Mouse (Mus musculus): Measurements from ENCODE around the gene Gm1527. TPM values are rescaled to one million over a fixed set of nuclear protein-coding genes. Genes with fewer than 3 reads are reported as not detected.
"Not testable (repeated sequence)": the region's sequence is repeated elsewhere in the genome, so short reads cannot be mapped to it uniquely, and the experiment has no call there.

The Gm1527 gene
- polyA plus RNA-seq (2015; fragmentation: Nextera tagmentation; extraction: Ambion mirVana) = not detected in 2 replicates

- ATAC-seq (ENCODE audit: insufficient number of reproducible peaks, insufficient read depth, low FRiP score, low TSS enrichment, low read depth) = no peak
- no peaks in the 10 kb centered on the region for H3K9me3 ChIP-seq
- H3K36me3 ChIP-seq = no peaks in the 10 kb centered on the region
- no peaks in the 10 kb centered on the region for H3K27me3 ChIP-seq
- no peak within 1 kb of the TSS for H3K27ac ChIP-seq
- H3K4me3 ChIP-seq = no peak within 1 kb of the TSS
- no peaks in the 10 kb centered on the region for H3K4me1 ChIP-seq
- WGBS = 75% methylated on average over 1 of the region's 1 CpGs
- H3K4me2 ChIP-seq = no peak within 1 kb of the TSS
- H3K9ac ChIP-seq = no peak within 1 kb of the TSS
Measured at GRCm38 (mm10) chr3:28892317-28892716, at the start of gene Gm1527. Gm1527 (plus strand) TSS chr3:28892617.

GRCm38 (mm10) chr3:28843231-28843630 lies 49.2 kb upstream of the Gm1527 start:
- 62% methylated on average over 8 of the region's 8 CpGs for WGBS
- no peak for ATAC-seq (ENCODE audit: insufficient number of reproducible peaks, insufficient read depth, low FRiP score, low TSS enrichment, low read depth)
- Histone ChIP-seq H3K36me3 (no peaks in the 10 kb centered on the region), H3K4me1 (no peaks in the 10 kb centered on the region), H3K9ac (no peak overlapping the region), H3K27me3 (no peaks in the 10 kb centered on the region), H3K9me3 (no peaks in the 10 kb centered on the region), H3K4me2 (no peak overlapping the region), H3K4me3 (no peak overlapping the region), H3K27ac (no peak overlapping the region)

DNA sequence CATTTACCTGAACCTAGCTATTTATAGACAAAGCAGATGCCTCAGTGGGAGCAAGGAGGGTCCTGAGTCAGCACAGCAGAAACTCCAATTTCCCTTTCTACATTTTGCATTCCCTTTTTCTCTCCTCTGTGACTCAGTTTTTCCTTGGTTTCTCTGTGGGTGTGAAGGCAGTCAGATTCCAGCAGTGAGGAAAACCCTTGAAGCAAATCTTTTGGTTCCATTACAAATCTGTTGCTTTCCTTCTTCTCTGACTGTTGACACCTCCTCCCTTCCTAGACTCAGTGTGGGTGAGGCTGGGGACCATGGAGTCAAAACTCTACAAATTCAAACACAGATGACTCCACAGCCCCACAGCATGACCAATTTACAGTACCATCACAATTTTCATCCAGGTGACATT lies 45.3 kb upstream of the Gm1527 start:
- Histone ChIP-seq H3K27ac (no peak overlapping the region), H3K9ac (no peak overlapping the region), H3K9me3 (no peaks in the 10 kb centered on the region), H3K4me2 (no peak overlapping the region), H3K36me3 (no peaks in the 10 kb centered on the region), H3K4me1 (no peaks in the 10 kb centered on the region), H3K4me3 (no peak overlapping the region), H3K27me3 (no peaks in the 10 kb centered on the region)
- ATAC-seq (ENCODE audit: insufficient number of reproducible peaks, insufficient read depth, low FRiP score, low TSS enrichment, low read depth) = no peak

- ATAC-seq (ENCODE audit: insufficient number of reproducible peaks, insufficient read depth, low FRiP score, low TSS enrichment, low read depth); H3K36me3 ChIP-seq; H3K27me3 ChIP-seq; H3K9ac ChIP-seq; H3K27ac ChIP-seq; H3K4me3 ChIP-seq; H3K4me2 ChIP-seq; H3K4me1 ChIP-seq; H3K9me3 ChIP-seq: not testable (repeated sequence)
- 84% methylated on average over 3 of the region's 3 CpGs for WGBS
Measured at GRCm38 (mm10) chr3:28852174-28852573, 40.2 kb upstream of the Gm1527 start.

GRCm38 (mm10) chr3:28859630-28860392 lies 32.6 kb upstream of the Gm1527 start:
- H3K36me3 ChIP-seq; H3K4me2 ChIP-seq; H3K4me3 ChIP-seq; H3K4me1 ChIP-seq; H3K27ac ChIP-seq; H3K9ac ChIP-seq; H3K27me3 ChIP-seq; ATAC-seq (ENCODE audit: insufficient number of reproducible peaks, insufficient read depth, low FRiP score, low TSS enrichment, low read depth); H3K9me3 ChIP-seq: not testable (repeated sequence)

GRCm38 (mm10) chr3:28896966-28897365 lies 4.5 kb downstream of the Gm1527 start:
- H3K27ac ChIP-seq; H3K4me2 ChIP-seq; H3K9ac ChIP-seq; H3K36me3 ChIP-seq; H3K9me3 ChIP-seq; H3K4me3 ChIP-seq; ATAC-seq (ENCODE audit: insufficient number of reproducible peaks, insufficient read depth, low FRiP score, low TSS enrichment, low read depth); H3K27me3 ChIP-seq; H3K4me1 ChIP-seq: not testable (repeated sequence)
- 65% methylated on average over 6 of the region's 6 CpGs for WGBS

GRCm38 (mm10) chr3:28965931-28966330 lies 73.5 kb downstream of the Gm1527 start:
- no peaks in the 10 kb centered on the region for H3K4me1 ChIP-seq
- no peak overlapping the region for H3K4me3 ChIP-seq
- H3K9ac ChIP-seq = no peak overlapping the region
- WGBS = 89% methylated on average over 2 of the region's 2 CpGs
- no peaks in the 10 kb centered on the region for H3K36me3 ChIP-seq
- H3K4me2 ChIP-seq = no peak overlapping the region
- no peaks in the 10 kb centered on the region for H3K27me3 ChIP-seq
- no peaks in the 10 kb centered on the region for H3K9me3 ChIP-seq
- no peak overlapping the region for H3K27ac ChIP-seq
- no peak for ATAC-seq (ENCODE audit: insufficient number of reproducible peaks, insufficient read depth, low FRiP score, low TSS enrichment, low read depth)

DNA sequence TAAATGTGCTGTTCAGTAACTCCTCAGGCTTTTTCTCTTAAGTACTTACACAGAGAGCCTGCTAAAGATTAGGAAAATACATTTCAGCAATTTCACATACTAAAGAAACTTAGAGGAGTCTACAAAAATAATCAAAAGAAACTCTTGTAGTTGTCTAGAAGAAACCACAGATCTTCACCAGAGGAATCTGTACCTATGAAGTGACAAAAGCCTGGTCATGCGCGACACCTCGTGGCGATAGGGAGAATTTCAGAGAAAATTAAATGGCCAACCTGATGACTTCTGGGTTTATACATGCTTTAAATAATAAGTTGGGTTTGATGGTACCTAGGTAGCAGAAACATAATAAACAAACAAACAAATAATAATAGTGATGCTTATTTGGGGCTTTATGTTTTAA lies 76.4 kb downstream of the Gm1527 start:
- Histone ChIP-seq H3K9ac (no peak overlapping the region), H3K27me3 (no peaks in the 10 kb centered on the region), H3K36me3 (no peaks in the 10 kb centered on the region), H3K4me2 (no peak overlapping the region), H3K4me3 (no peak overlapping the region), H3K27ac (no peak overlapping the region), H3K9me3 (no peaks in the 10 kb centered on the region), H3K4me1 (no peaks in the 10 kb centered on the region)
- 4% methylated on average over 4 of the region's 4 CpGs for WGBS
- ATAC-seq (ENCODE audit: insufficient number of reproducible peaks, insufficient read depth, low FRiP score, low TSS enrichment, low read depth) = no peak

Other genes with a start within 250 kb of the Gm1527 start
- 0.07 and 0.51 TPM in 2 replicates for gene Slc2a2, start 194.7 kb upstream of the Gm1527 start, polyA plus RNA-seq (2015; fragmentation: Nextera tagmentation; extraction: Ambion mirVana)
- gene Eif5a2, start 111.3 kb upstream of the Gm1527 start, polyA plus RNA-seq (2015; fragmentation: Nextera tagmentation; extraction: Ambion mirVana) = 8.4 and 9.8 TPM in 2 replicates
- 472 and 510 TPM in 2 replicates for gene Rpl22l1, start 87.2 kb upstream of the Gm1527 start, polyA plus RNA-seq (2015; fragmentation: Nextera tagmentation; extraction: Ambion mirVana)
- 1.4 and 3.7 TPM in 2 replicates for gene Egfem1, start 189.4 kb downstream of the Gm1527 start, polyA plus RNA-seq (2015; fragmentation: Nextera tagmentation; extraction: Ambion mirVana)